Mouse (Mus musculus) heart, embryonic 11.5 days (tissue): ENCODE results near the gene Kcnip1. TPM values are rescaled to one million over a fixed set of nuclear protein-coding genes. Genes with fewer than 3 reads are reported as not detected.
A peak's percentile ranks its signal among the peaks of the same experiment; 100 is the strongest.

Experiments
- ATAC-seq: fragments of 200-750 bp; cut with Nextera tagmentation; replicated peaks from 2 replicates; pipeline ENCODE4 v1.8.0; 2017; ENCODE audit warnings: moderate library complexity; ENCODE audit not compliant: insufficient number of reproducible peaks, low FRiP score, low TSS enrichment
- H3K27ac ChIP-seq: fragments of 300-500 bp; sonication (generic); 2 replicates; pipeline ENCODE4 v1.5.1; 2014; ENCODE audit warnings: mild to moderate bottlenecking, low read depth, low read length
- H3K27me3 ChIP-seq: fragments of 300-500 bp; sonication (generic); 2 replicates; pipeline ENCODE4 v1.6.1; 2014; ENCODE audit warnings: mild to moderate bottlenecking, low read length, mixed read lengths; ENCODE audit not compliant: control insufficient read depth, insufficient read depth
- H3K36me3 ChIP-seq: fragments of 300-500 bp; sonication (generic); 2 replicates; pipeline ENCODE4 v1.6.1; 2014; ENCODE audit warnings: mild to moderate bottlenecking, low read length, moderate library complexity, mixed read lengths; ENCODE audit not compliant: control insufficient read depth, insufficient read depth
- H3K4me1 ChIP-seq: fragments of 300-500 bp; sonication (generic); 2 replicates; pipeline ENCODE4 v1.6.1; 2014; ENCODE audit warnings: low read length; ENCODE audit not compliant: control insufficient read depth, insufficient read depth
- H3K4me2 ChIP-seq: fragments of 300-500 bp; sonication (generic); 2 replicates; pipeline ENCODE4 v1.6.1; 2014; ENCODE audit warnings: mild to moderate bottlenecking, moderate library complexity
- H3K4me3 ChIP-seq: fragments of 300-500 bp; sonication (generic); 2 replicates; pipeline ENCODE4 v1.5.1; 2014; ENCODE audit warnings: low read depth, low read length
- H3K9ac ChIP-seq: fragments of 300-500 bp; sonication (generic); 2 replicates; pipeline ENCODE4 v1.6.1; 2014; ENCODE audit warnings: mild to moderate bottlenecking, low read depth, low read length, moderate library complexity
- H3K9me3 ChIP-seq: fragments of 300-500 bp; sonication (generic); replicated peaks from 2 replicates; pipeline ENCODE4 v1.6.1; 2016; ENCODE audit warnings: low read length; ENCODE audit not compliant: control insufficient read depth
- WGBS: fragments of 180-500 bp; shearing (Covaris S2); extraction: QIAGEN DNeasy Blood & Tissue Kit; methylation state at CpG from one replicate; pipeline ENCODE4 v1.1.7; 2014; ENCODE audit not compliant: insufficient replicate concordance; 5-methylcytosine and 5-hydroxymethylcytosine counted together
- polyA plus RNA-seq: library from polyadenylated mRNA; unstranded; fragments of >200 nt; fragmentation: Nextera tagmentation; extraction: Ambion mirVana; gene quantifications from 2 replicates; pipeline ENCODE4 v1.2.1, GENCODE M21; 2014

Kcnip1 gene
- polyA plus RNA-seq, 1 experiment from 2014 or later = 0.44 TPM

DNA sequence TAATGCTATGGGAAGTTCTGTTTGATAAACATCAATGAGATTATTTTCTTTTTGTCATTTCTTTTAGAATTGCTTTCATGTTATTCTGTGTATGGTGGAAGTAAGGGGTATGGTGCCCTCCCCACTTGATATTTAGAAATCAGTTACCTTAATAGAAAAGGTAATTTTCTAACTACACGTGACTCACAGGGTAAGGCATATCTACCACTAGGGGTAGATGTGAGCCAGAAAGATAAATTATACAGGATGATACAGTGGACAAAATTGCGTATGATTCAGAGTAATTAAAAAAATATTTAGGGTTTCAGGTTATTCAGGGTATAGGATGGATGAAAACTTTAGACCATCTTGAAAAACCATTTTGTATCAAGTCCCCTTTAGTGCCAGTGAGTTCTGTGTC lies 343.6 kb downstream of the Kcnip1 start:
- Histone ChIP-seq H3K4me2 (no peak overlapping the region), H3K36me3 (no peaks in the 10 kb centered on the region), H3K27ac (no peak overlapping the region), H3K4me3 (no peak overlapping the region), H3K4me1 (no peaks in the 10 kb centered on the region), H3K9ac (no peak overlapping the region), H3K9me3 (no peaks in the 10 kb centered on the region), H3K27me3 (no peaks in the 10 kb centered on the region)
- no peak for ATAC-seq
- WGBS = 69% methylated on average over 2 of the region's 2 CpGs

- no peak overlapping the region for H3K4me3 ChIP-seq
- H3K9ac ChIP-seq = no peak overlapping the region
- H3K4me2 ChIP-seq = no peak overlapping the region
- H3K27ac ChIP-seq = no peak overlapping the region
- no peak for ATAC-seq
- no peaks in the 10 kb centered on the region for H3K9me3 ChIP-seq
- H3K36me3 ChIP-seq = no peaks in the 10 kb centered on the region
- 85% methylated on average over 2 of the region's 2 CpGs for WGBS
- no peaks in the 10 kb centered on the region for H3K27me3 ChIP-seq
- H3K4me1 ChIP-seq = no peaks in the 10 kb centered on the region
Observed at GRCm38 (mm10) chr11:33637107-33637506, 355.8 kb downstream of the Kcnip1 start.

GRCm38 (mm10) chr11:33627136-33627742 lies 365.7 kb downstream of the Kcnip1 start:
- H3K36me3 ChIP-seq = no peaks in the 10 kb centered on the region
- WGBS = 74% methylated on average over 4 of the region's 4 CpGs
- ATAC-seq = no peak
- H3K27ac ChIP-seq = no peak overlapping the region
- no peaks in the 10 kb centered on the region for H3K9me3 ChIP-seq
- H3K4me2 ChIP-seq = no peak overlapping the region
- no peaks in the 10 kb centered on the region for H3K4me1 ChIP-seq
- no peak overlapping the region for H3K4me3 ChIP-seq
- H3K27me3 ChIP-seq = no peaks in the 10 kb centered on the region
- H3K9ac ChIP-seq = no peak overlapping the region

DNA sequence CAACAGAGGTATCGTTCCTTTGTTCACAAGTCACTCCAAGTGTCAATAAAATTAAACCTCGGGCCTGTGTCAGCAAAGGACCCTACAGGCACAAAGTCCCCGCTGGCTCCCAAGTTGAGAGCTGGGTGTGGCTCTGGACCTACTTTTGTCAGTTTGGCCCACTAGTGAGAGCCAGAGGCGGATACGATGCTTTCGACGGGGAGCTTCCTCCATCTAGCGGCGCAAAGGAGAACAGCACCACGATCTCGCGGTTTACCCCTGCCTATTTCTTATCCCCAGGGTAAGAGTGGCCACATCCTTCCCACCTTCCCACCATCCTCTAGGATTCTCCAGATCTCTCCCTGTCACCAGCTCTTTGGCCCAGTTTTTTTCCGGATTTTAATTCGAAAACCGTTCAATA lies 378.7 kb downstream of the Kcnip1 start:
- 6% methylated on average over 15 of the region's 15 CpGs for WGBS
- Histone ChIP-seq H3K27me3 (peaks cover 3% of the 10 kb centered on the region; the same call in 1 of the 2 replicates), H3K4me3 (no peak overlapping the region), H3K4me2 (no peak overlapping the region), H3K27ac (no peak overlapping the region), H3K9me3 (no peaks in the 10 kb centered on the region), H3K4me1 (no peaks in the 10 kb centered on the region), H3K36me3 (no peaks in the 10 kb centered on the region), H3K9ac (no peak overlapping the region)
- ATAC-seq = no peak

DNA sequence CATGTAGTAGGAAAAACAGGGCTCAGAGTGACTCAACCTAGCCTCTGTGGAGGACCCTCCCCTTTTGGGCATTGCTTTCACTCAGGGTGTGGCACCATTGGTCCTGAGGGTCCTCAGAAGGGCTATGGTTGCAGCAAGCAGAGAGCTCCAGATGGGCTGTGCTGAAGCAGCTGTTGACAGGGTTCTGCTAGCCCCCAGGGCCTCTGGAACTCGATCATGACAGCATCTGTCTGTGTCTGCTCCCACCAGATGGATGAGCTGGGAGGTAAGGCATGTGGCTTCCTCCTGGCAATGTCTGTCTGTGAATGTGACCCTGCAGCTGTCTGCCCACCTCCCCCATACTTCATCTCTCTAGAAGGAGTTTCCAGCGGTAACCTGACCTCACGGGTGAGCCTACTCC lies 385.2 kb downstream of the Kcnip1 start:
- Histone ChIP-seq H3K4me1 (peaks cover 4% of the 10 kb centered on the region; the same call in 1 of the 2 replicates), H3K9me3 (no peaks in the 10 kb centered on the region), H3K9ac (no peak overlapping the region), H3K27me3 (no peaks in the 10 kb centered on the region; the same call in 1 of the 2 replicates), H3K4me2 (no peak overlapping the region), H3K27ac (no peak overlapping the region), H3K36me3 (no peaks in the 10 kb centered on the region), H3K4me3 (no peak overlapping the region)
- 6% methylated on average over 3 of the region's 3 CpGs for WGBS
- 0 out of 2 replicates have a peak, but pooled peaks have one; percentile 52 for ATAC-seq

- no peak overlapping the region for H3K9ac ChIP-seq
- no peak for ATAC-seq
- WGBS = 44% methylated on average over 2 of the region's 2 CpGs
Observed at GRCm38 (mm10) chr11:33603174-33603573, 389.8 kb downstream of the Kcnip1 start.

DNA sequence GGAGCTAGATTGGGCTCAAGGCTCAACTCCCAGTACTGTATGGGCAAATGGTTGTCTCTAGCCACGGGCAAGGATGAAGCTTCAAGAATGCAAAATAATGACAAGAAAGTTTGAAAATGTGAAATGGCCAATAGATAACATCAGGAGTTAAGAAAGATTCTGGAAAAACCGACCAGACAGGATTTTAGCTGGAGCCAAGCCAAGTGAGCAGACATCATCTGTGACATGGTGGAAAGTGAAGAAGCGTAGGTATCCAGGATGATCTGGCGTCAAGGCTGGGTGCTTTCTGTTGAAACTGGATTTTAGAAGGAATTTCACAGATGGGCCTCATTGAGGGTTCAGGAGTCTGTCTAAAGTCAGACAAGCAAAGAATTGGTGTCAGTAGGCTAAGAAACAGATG lies 394.0 kb downstream of the Kcnip1 start, which contains the start of gene D130052B06Rik:
Gene D130052B06Rik (plus strand): TSS at position 317 of the 400 bp plus-strand sequence.
- no peaks in the 10 kb centered on the region for H3K36me3 ChIP-seq
- no peak for ATAC-seq
- no peaks in the 10 kb centered on the region; the same call in 1 of the 2 replicates for H3K27me3 ChIP-seq
- no peak within 1 kb of the TSS for H3K9ac ChIP-seq
- no peaks in the 10 kb centered on the region for H3K9me3 ChIP-seq
- no peak within 1 kb of the TSS for H3K4me3 ChIP-seq
- no peaks in the 10 kb centered on the region for H3K4me1 ChIP-seq
- 75% methylated on average over 4 of the region's 4 CpGs for WGBS
- no peak within 1 kb of the TSS for H3K4me2 ChIP-seq
- no peak within 1 kb of the TSS for H3K27ac ChIP-seq

More at GRCm38 (mm10) chr11:33603174-33603573, 389.8 kb downstream of the Kcnip1 start:
- H3K4me3 ChIP-seq = no peak overlapping the region
- H3K27me3 ChIP-seq = no peaks in the 10 kb centered on the region; the same call in 1 of the 2 replicates
- H3K9me3 ChIP-seq = no peaks in the 10 kb centered on the region
- peaks cover 4% of the 10 kb centered on the region; the same call in 1 of the 2 replicates for H3K4me1 ChIP-seq
- H3K27ac ChIP-seq = no peak overlapping the region
- H3K36me3 ChIP-seq = no peaks in the 10 kb centered on the region
- H3K4me2 ChIP-seq = no peak overlapping the region

DNA sequence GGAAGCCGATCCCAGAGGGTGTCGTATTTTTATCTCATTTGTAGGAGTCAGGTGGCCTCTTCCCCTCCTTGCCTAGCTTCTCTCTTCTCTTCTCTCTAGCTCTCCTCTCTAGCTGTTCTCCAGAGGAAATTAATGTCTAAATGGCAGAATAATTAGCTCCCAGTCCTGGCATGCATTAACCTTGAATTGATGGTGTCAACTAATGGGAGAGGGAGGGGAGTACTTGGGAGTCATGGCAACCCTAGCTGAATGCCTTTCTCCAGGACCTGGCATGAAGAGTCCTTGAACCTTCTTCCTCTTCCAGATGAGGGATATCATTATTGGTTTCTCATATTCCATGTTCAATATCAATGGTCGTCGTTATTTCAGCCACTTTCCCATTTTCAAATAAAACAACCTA lies 396.3 kb downstream of the Kcnip1 start:
- no peak overlapping the region for H3K27ac ChIP-seq
- H3K36me3 ChIP-seq = no peaks in the 10 kb centered on the region
- no peaks in the 10 kb centered on the region; the same call in 1 of the 2 replicates for H3K27me3 ChIP-seq
- no peak overlapping the region for H3K9ac ChIP-seq
- H3K4me2 ChIP-seq = no peak overlapping the region
- no peak overlapping the region for H3K4me3 ChIP-seq
- no peaks in the 10 kb centered on the region for H3K4me1 ChIP-seq
- no peak for ATAC-seq
- H3K9me3 ChIP-seq = no peaks in the 10 kb centered on the region
- 80% methylated on average over 4 of the region's 4 CpGs for WGBS

- H3K9ac ChIP-seq = no peak overlapping the region
- H3K4me1 ChIP-seq = no peaks in the 10 kb centered on the region
- no peaks in the 10 kb centered on the region for H3K36me3 ChIP-seq
- 73% methylated on average over 4 of the region's 4 CpGs for WGBS
- no peak overlapping the region for H3K4me2 ChIP-seq
- no peak overlapping the region for H3K4me3 ChIP-seq
- no peaks in the 10 kb centered on the region for H3K9me3 ChIP-seq
- H3K27ac ChIP-seq = no peak overlapping the region
- no peak for ATAC-seq
- H3K27me3 ChIP-seq = no peaks in the 10 kb centered on the region
Observed at GRCm38 (mm10) chr11:33592826-33593225, 400.1 kb downstream of the Kcnip1 start.
